Mouse (Mus musculus) cerebellum, adult 2 months (tissue): ENCODE results near the gene Gm49325. TPM values are rescaled to one million over a fixed set of nuclear protein-coding genes. Genes with fewer than 3 reads are reported as not detected.

ENCODE experiments used
- DNase-seq, 2 experiments: peaks; one replicate each; pipeline ENCODE4 v3.0.0; 2021
- H3K27ac ChIP-seq: fragments of 200-500 bp; 2 replicates; pipeline ENCODE4 v1.5.1; 2012; ENCODE audit warnings: low read length, control low read depth, inconsistent platforms; ENCODE audit not compliant: insufficient read depth
- H3K27me3 ChIP-seq: fragments of 200-500 bp; 2 replicates; pipeline ENCODE4 v1.6.1; 2012; ENCODE audit warnings: inconsistent platforms, mild to moderate bottlenecking, low read length, moderate library complexity; ENCODE audit not compliant: control insufficient read depth, insufficient read depth
- H3K4me1 ChIP-seq: fragments of 200-500 bp; 2 replicates; pipeline ENCODE4 v1.6.1; 2011; ENCODE audit warnings: low read length; ENCODE audit not compliant: control insufficient read depth, insufficient read depth
- H3K4me3 ChIP-seq: fragments of 200-500 bp; replicated peaks from 2 replicates; pipeline ENCODE3; 2011; ENCODE audit warnings: mild to moderate bottlenecking, low read depth, low read length, control low read depth; ENCODE audit not compliant: insufficient read depth
- CTCF ChIP-seq: fragments of 200-500 bp; IDR thresholded peaks from 2 replicates; pipeline ENCODE4 v1.5.1; 2011; ENCODE audit warnings: low read depth, mild to moderate bottlenecking, control low read depth, low read length, moderate library complexity, borderline replicate concordance; ENCODE audit not compliant: insufficient read depth
- POLR2A ChIP-seq: fragments of 200-500 bp; IDR thresholded peaks from 2 replicates; pipeline ENCODE4 v1.6.1; 2011; ENCODE audit warnings: low read length, control low read depth, borderline replicate concordance; ENCODE audit not compliant: insufficient read depth
- WGBS: fragments of 180-500 bp; shearing (Covaris S2); methylation state at CpG from one replicate; pipeline ENCODE4 v1.1.7; 2018; 5-methylcytosine and 5-hydroxymethylcytosine counted together
- polyA plus RNA-seq: library from polyadenylated mRNA; depleted of rRNA; stranded (reverse); fragments of >200 nt; gene quantifications from 2 replicates; pipeline ENCODE4 v1.2.3, GENCODE M21; 2012

The Gm49325 gene
- polyA plus RNA-seq, 1 experiment, result 37.7 TPM

GRCm38 (mm10) chr10:77610221-77610961 lies 4.4 kb downstream of the Gm49325 start:
- TF ChIP-seq POLR2A (no peak), CTCF (no peak)
- H3K4me1 ChIP-seq, result peaks cover 26% of the 10 kb centered on the region
- 0 out of 2 replicates have a peak overlapping the region, but pooled peaks have one; percentile 22 for H3K27ac ChIP-seq
- DNase-seq, result peak; percentile 62
- no peak overlapping the region for H3K4me3 ChIP-seq
- WGBS, result 29% methylated on average over 8 of the region's 8 CpGs
- no peaks in the 10 kb centered on the region for H3K27me3 ChIP-seq

- peak overlapping the region; percentile 65; the same call in 1 of the 2 replicates for H3K27ac ChIP-seq
- peaks cover 21% of the 10 kb centered on the region for H3K4me1 ChIP-seq
- WGBS, result 35% methylated on average over 3 of the region's 3 CpGs
- H3K4me3 ChIP-seq, result no peak overlapping the region
- TF ChIP-seq POLR2A (no peak), CTCF (no peak)
- no peaks in the 10 kb centered on the region for H3K27me3 ChIP-seq
- peak in 1 of 2 experiments; percentile 52 for DNase-seq
Measured at GRCm38 (mm10) chr10:77613409-77613808, 7.4 kb downstream of the Gm49325 start.

- Histone ChIP-seq H3K4me1 (peaks cover 10% of the 10 kb centered on the region), H3K27ac (no peak overlapping the region), H3K4me3 (no peak overlapping the region), H3K27me3 (no peaks in the 10 kb centered on the region)
- TF ChIP-seq POLR2A (no peak), CTCF (no peak)
- DNase-seq, result no peak
- WGBS, result 96% methylated on average over 8 of the region's 8 CpGs
Measured at GRCm38 (mm10) chr10:77615647-77616046, 9.7 kb downstream of the Gm49325 start.

- no peak for DNase-seq
- no peak overlapping the region for H3K4me3 ChIP-seq
- TF ChIP-seq CTCF, result no peak
- TF ChIP-seq POLR2A, result no peak
- no peaks in the 10 kb centered on the region for H3K27me3 ChIP-seq
- peaks cover 5% of the 10 kb centered on the region for H3K4me1 ChIP-seq
- no peak overlapping the region for H3K27ac ChIP-seq
- 91% methylated on average over 9 of the region's 9 CpGs for WGBS
Measured at GRCm38 (mm10) chr10:77616166-77616565, 10.2 kb downstream of the Gm49325 start.

- no peak overlapping the region for H3K27ac ChIP-seq
- peaks cover 3% of the 10 kb centered on the region; the same call in 1 of the 2 replicates for H3K4me1 ChIP-seq
- H3K4me3 ChIP-seq, result no peak overlapping the region
- DNase-seq, result no peak
- WGBS, result 93% methylated on average over 7 of the region's 7 CpGs
- H3K27me3 ChIP-seq, result no peaks in the 10 kb centered on the region
- TF ChIP-seq POLR2A, result no peak
Measured at GRCm38 (mm10) chr10:77616926-77617325, 10.9 kb downstream of the Gm49325 start.

- H3K27me3 ChIP-seq, result no peaks in the 10 kb centered on the region
- H3K4me1 ChIP-seq, result peaks cover 15% of the 10 kb centered on the region
- H3K4me3 ChIP-seq, result peak overlapping the region; percentile 96
- H3K27ac ChIP-seq, result peak overlapping the region; percentile 95
- no peak for TF ChIP-seq POLR2A
- TF ChIP-seq CTCF, result no peak
- 70% methylated on average over 8 of the region's 8 CpGs for WGBS
- no peak for DNase-seq
Measured at GRCm38 (mm10) chr10:77621546-77621945, 15.5 kb downstream of the Gm49325 start.

- peak within 1 kb of the TSS; percentile 96 for H3K4me3 ChIP-seq
- H3K4me1 ChIP-seq, result peaks cover 20% of the 10 kb centered on the region
- DNase-seq, result peak; percentile 93 to 94
- TF ChIP-seq CTCF (no peak), POLR2A (peak; percentile 77)
- under 1% methylated on average over 96 of the region's 96 CpGs for WGBS
- no peaks in the 10 kb centered on the region for H3K27me3 ChIP-seq
- H3K27ac ChIP-seq, result peak within 1 kb of the TSS; percentile 95
Measured at GRCm38 (mm10) chr10:77622055-77622988, 16.3 kb downstream of the Gm49325 start, which contains the start of gene Ube2g2. Gene Ube2g2 (plus strand): TSS chr10:77622275.

- peak overlapping the region; percentile 43 for H3K4me3 ChIP-seq
- H3K27me3 ChIP-seq, result no peaks in the 10 kb centered on the region
- TF ChIP-seq CTCF (no peak), POLR2A (no peak)
- no peak overlapping the region; the same call in 1 of the 2 replicates for H3K27ac ChIP-seq
- under 1% methylated on average over 8 of the region's 8 CpGs for WGBS
- DNase-seq, result peak; percentile 66 to 80
- H3K4me1 ChIP-seq, result peaks cover 20% of the 10 kb centered on the region
Measured at GRCm38 (mm10) chr10:77623069-77623492, 17.1 kb downstream of the Gm49325 start.
